Mouse (Mus musculus) embryonic facial prominence, embryonic 13.5 days (tissue): ENCODE data around the gene Actg1. TPM values are rescaled to one million over a fixed set of nuclear protein-coding genes. Genes with fewer than 3 reads are reported as not detected.

ENCODE experiments used
- ATAC-seq: fragments of 200-750 bp; cut with Nextera tagmentation; 2 replicates; pipeline ENCODE4 v1.8.0; 2017; ENCODE audit warnings: low read depth; ENCODE audit not compliant: insufficient number of reproducible peaks, insufficient read depth, low FRiP score, low TSS enrichment
- H3K27ac ChIP-seq: fragments of 300-500 bp; sonication (generic); 2 replicates; pipeline ENCODE4 v1.5.1; 2015; ENCODE audit warnings: moderate library complexity, mild to moderate bottlenecking, inconsistent platforms
- H3K27me3 ChIP-seq: fragments of 300-500 bp; sonication (generic); 2 replicates; pipeline ENCODE4 v1.6.1; 2015; ENCODE audit warnings: mild to moderate bottlenecking, inconsistent platforms
- H3K36me3 ChIP-seq: fragments of 300-500 bp; sonication (generic); 2 replicates; pipeline ENCODE4 v1.6.1; 2015; ENCODE audit warnings: mild to moderate bottlenecking, inconsistent platforms
- H3K4me1 ChIP-seq: fragments of 300-500 bp; sonication (generic); 2 replicates; pipeline ENCODE4 v1.6.1; 2015; ENCODE audit warnings: inconsistent platforms
- H3K4me2 ChIP-seq: fragments of 300-500 bp; sonication (generic); 2 replicates; pipeline ENCODE4 v1.6.1; 2015; ENCODE audit warnings: moderate library complexity, mild to moderate bottlenecking, inconsistent platforms
- H3K4me3 ChIP-seq: fragments of 300-500 bp; sonication (generic); 2 replicates; pipeline ENCODE4 v1.5.1; 2015; ENCODE audit warnings: mild to moderate bottlenecking, inconsistent platforms
- H3K9ac ChIP-seq: fragments of 300-500 bp; sonication (generic); 2 replicates; pipeline ENCODE4 v1.6.1; 2015; ENCODE audit warnings: mild to moderate bottlenecking, inconsistent platforms
- H3K9me3 ChIP-seq: fragments of 300-500 bp; sonication (generic); 2 replicates; pipeline ENCODE4 v1.6.1; 2016; ENCODE audit warnings: inconsistent platforms
- WGBS: fragments of 180-500 bp; shearing (Covaris S2); methylation state at CpG from one replicate; pipeline ENCODE4 v1.1.7; 2015; ENCODE audit warnings: mixed read lengths; 5-methylcytosine and 5-hydroxymethylcytosine counted together
- polyA plus RNA-seq: library from polyadenylated mRNA; unstranded; fragments of >200 nt; fragmentation: Nextera tagmentation; extraction: Ambion mirVana; gene quantifications from 2 replicates; pipeline ENCODE4 v1.2.1, GENCODE M21; 2015

Gene Actg1
- polyA plus RNA-seq, 1 experiment from 2014 or later, result 2,741 TPM

DNA sequence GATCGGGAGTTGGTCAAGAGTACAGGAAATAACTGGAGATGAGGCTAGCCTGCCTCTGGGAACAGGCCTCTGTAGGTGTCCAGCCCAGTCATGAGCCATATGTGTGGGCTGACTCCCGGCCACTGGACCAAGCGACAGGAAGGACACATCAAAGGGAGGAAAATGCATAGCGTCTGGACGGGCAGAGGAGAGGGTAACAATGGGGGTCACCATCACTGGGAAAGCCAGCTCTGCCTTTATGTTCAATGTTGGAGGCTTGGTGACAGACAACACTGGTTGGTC lies 41.3 kb downstream of the Actg1 start:
- H3K9me3 ChIP-seq, result no peaks in the 10 kb centered on the region
- H3K27me3 ChIP-seq, result no peaks in the 10 kb centered on the region; the same call in 1 of the 2 replicates
- 0 out of 2 replicates have a peak overlapping the region, but pooled peaks have one; percentile 52 for H3K9ac ChIP-seq
- H3K27ac ChIP-seq, result peak overlapping the region; percentile 17; the same call in 1 of the 2 replicates
- ATAC-seq, result no peak
- WGBS, result 11% methylated on average over 5 of the region's 5 CpGs
- H3K36me3 ChIP-seq, result no peaks in the 10 kb centered on the region
- H3K4me1 ChIP-seq, result peaks cover 70% of the 10 kb centered on the region
- H3K4me2 ChIP-seq, result 0 out of 2 replicates have a peak overlapping the region, but pooled peaks have one; percentile 14
- no peak overlapping the region for H3K4me3 ChIP-seq

DNA sequence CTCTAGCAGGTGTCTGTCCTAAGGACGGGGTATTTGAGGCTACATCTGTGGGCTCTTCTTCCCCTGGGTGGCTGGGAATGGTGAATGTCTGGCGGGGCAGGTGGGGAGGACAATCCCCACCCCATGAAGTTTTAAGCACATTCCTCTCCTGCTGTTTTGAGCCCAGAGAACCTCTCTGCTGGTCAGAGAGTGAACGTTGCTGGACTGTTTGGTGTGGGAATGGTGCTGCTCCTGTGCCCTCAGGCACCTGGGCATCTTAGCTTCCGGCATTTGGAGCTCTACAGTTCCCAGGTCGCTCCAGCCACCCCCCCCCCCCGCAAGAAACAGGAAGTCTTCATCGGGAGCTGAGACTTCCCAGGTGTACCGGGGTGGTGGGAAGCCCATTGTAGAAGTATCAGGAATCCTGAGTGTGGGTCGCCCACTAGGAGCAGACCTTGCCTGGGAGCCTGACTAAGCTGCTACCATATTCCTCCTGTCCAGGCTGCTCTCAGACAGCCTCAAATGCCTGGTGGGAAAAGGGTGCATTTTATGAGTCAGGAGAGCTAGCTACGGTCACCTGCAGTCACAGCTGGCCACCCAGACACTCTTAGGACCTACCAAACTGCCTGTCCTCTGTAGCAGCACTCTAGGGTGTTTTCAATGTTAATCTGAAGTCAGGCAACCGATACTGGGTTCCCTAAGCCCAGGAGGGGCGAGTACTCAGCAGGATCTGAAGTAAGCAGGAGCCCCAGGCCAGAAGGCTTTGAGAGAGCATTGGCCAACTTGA lies 41.8 kb downstream of the Actg1 start:
- no peak for ATAC-seq
- peaks cover 69% of the 10 kb centered on the region for H3K4me1 ChIP-seq
- H3K27ac ChIP-seq, result peak overlapping the region; percentile 93; the same call in 1 of the 2 replicates
- no peaks in the 10 kb centered on the region for H3K36me3 ChIP-seq
- no peaks in the 10 kb centered on the region; the same call in 1 of the 2 replicates for H3K27me3 ChIP-seq
- H3K9me3 ChIP-seq, result no peaks in the 10 kb centered on the region
- peak overlapping the region; percentile 87 for H3K4me2 ChIP-seq
- H3K9ac ChIP-seq, result peak overlapping the region; percentile 72
- no peak overlapping the region for H3K4me3 ChIP-seq
- 44% methylated on average over 12 of the region's 12 CpGs for WGBS

DNA sequence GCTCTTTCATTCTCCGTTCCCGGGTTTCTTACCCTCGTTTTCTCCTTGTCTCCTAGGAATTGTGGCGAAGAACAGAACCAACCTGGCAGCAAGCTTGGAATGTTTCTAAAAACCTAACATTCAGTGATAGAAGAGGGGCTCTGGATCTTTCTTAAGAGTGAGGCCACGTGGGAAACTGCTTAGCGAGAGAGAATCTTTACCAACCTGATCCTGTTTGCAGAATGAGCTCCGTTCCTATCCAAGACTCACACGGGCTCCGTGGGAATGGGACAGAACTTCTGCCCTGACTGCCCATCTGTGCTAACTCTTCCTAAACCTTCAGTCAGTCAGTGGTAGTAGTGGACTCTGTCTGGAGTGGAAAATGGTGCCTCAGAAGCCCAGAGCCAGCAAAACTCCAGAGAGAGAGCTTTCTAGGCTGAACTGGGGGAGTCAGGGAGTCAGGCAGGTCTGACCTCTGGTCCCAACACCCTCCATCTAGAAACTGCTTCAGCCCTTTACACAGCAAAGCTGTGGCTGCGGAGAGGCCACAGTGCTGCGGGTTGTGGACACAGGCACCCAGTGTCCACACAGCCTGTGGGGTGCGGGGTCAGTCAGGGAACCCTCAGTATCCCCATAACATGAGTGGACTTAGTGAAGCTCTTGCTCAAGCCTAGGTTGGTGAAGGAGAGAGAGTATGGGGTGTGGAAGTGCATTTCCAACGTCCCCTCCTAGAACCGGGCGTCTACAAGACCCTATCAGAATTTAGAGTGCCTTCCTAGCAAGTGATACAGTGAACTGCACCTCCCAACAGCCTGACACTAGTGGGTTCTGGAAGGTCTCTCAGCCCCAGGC lies 42.6 kb downstream of the Actg1 start:
- peaks cover 64% of the 10 kb centered on the region for H3K4me1 ChIP-seq
- H3K27ac ChIP-seq, result peak overlapping the region; percentile 93
- no peaks in the 10 kb centered on the region; the same call in 1 of the 2 replicates for H3K27me3 ChIP-seq
- H3K9ac ChIP-seq, result peak overlapping the region; percentile 72
- H3K4me3 ChIP-seq, result peak overlapping the region; percentile 53
- no peaks in the 10 kb centered on the region for H3K36me3 ChIP-seq
- WGBS, result 20% methylated on average over 15 of the region's 15 CpGs
- H3K9me3 ChIP-seq, result no peaks in the 10 kb centered on the region
- H3K4me2 ChIP-seq, result peak overlapping the region; percentile 87
- no peak for ATAC-seq

DNA sequence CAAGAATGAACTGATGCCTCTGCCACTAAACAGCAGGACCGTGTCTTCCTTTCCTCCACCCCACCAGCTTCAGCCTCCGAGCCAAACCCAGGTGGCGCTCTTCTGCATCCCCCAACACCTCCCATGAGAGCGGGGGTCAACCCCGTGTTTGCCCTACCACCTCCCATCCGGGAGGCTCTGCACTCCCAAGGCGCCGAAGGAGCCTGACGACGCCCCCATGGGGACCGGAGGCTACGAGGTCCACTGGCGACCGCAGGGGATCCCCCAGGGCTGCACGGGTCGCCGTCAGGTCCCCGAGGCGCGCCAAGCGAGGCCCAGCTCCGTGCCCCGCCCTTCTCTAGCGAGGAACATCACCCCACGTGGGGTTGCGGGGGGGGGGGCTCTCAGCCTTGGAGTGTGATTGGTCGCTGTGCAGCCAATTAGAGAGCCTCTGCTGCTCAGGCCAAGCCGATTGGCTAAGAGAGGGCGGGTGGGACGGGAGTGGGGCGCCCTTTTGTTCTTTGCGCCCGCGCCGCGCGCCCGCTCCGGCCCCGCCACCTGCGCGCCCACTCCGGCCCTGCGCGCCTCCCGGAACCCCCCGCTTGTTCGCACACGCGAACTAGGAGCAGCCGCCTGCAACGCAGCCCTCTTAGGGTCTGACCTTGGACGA lies 43.3 kb downstream of the Actg1 start:
- peak; percentile 93 for ATAC-seq
- no peaks in the 10 kb centered on the region; the same call in 1 of the 2 replicates for H3K27me3 ChIP-seq
- peak overlapping the region; percentile 87 for H3K4me2 ChIP-seq
- WGBS, result under 1% methylated on average over 49 of the region's 53 CpGs
- H3K9me3 ChIP-seq, result no peaks in the 10 kb centered on the region
- H3K27ac ChIP-seq, result peak overlapping the region; percentile 93
- peak overlapping the region; percentile 73 for H3K9ac ChIP-seq
- H3K4me3 ChIP-seq, result peak overlapping the region; percentile 53
- H3K4me1 ChIP-seq, result peaks cover 56% of the 10 kb centered on the region
- H3K36me3 ChIP-seq, result no peaks in the 10 kb centered on the region

DNA sequence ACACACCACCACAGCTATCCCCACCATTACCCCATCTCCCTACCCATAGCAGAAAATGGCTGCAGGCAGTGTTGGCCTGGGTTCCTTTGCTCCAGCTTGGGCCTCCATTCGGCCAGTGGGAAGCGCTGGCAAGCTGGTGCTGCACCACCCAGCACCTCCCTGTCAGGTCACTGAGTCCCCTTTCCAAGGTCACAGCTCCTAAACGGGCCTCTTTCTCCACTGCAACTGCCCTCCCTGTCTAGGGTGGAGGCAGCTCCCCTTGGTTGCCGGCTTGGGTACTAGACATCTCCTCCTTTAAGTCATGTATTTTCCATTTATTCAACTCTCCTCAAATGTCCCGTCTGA lies 44.0 kb downstream of the Actg1 start:
- H3K27ac ChIP-seq, result peak overlapping the region; percentile 93
- peaks cover 56% of the 10 kb centered on the region for H3K4me1 ChIP-seq
- H3K4me3 ChIP-seq, result peak overlapping the region; percentile 53
- H3K27me3 ChIP-seq, result no peaks in the 10 kb centered on the region; the same call in 1 of the 2 replicates
- no peaks in the 10 kb centered on the region for H3K36me3 ChIP-seq
- H3K4me2 ChIP-seq, result peak overlapping the region; percentile 87
- no peak for ATAC-seq
- no peaks in the 10 kb centered on the region for H3K9me3 ChIP-seq
- 31% methylated on average over 5 of the region's 5 CpGs for WGBS
- H3K9ac ChIP-seq, result no peak overlapping the region

DNA sequence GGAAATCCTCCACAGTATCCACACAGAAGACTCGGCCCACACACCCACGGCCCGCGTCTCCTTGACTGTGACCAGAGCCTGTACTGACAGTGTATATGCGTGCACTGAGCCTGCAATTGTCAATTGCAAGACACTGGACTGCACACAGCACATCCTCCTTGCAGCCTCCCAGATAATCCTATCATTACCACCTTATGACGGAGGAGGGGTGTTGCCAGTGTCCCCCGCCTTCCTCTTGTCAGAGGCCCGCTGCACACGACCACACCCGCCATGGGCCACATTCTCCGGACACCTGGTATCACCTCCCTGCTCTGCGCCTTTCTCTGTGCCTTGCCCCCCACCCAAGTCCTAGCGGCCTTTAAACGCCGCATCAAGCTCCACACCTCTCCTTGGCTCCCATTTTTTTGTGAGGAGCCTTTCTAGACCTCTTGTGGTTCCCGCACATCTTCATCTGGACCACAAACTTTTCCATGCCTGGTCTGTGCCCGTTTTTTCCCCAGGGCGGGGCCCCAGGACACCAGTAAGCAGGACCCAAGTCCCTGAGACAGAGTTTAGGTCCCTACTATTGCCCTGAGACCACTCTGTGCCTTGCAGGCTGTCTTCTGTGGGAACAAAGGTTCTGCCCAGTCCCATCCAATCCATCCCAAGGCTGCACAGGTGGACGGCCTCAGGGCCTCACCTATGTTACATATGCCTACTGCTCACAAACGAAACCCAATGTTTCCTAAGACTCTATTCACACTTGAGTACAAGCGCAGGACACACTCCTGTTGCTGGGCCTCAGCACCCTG lies 44.6 kb downstream of the Actg1 start:
- Histone ChIP-seq H3K9me3 (no peaks in the 10 kb centered on the region), H3K36me3 (no peaks in the 10 kb centered on the region), H3K27me3 (no peaks in the 10 kb centered on the region; the same call in 1 of the 2 replicates), H3K4me2 (0 out of 2 replicates have a peak overlapping the region, but pooled peaks have one; percentile 87), H3K9ac (no peak overlapping the region), H3K27ac (0 out of 2 replicates have a peak overlapping the region, but pooled peaks have one; percentile 93), H3K4me3 (no peak overlapping the region), H3K4me1 (peaks cover 53% of the 10 kb centered on the region)
- ATAC-seq, result no peak
- 84% methylated on average over 21 of the region's 21 CpGs for WGBS

DNA sequence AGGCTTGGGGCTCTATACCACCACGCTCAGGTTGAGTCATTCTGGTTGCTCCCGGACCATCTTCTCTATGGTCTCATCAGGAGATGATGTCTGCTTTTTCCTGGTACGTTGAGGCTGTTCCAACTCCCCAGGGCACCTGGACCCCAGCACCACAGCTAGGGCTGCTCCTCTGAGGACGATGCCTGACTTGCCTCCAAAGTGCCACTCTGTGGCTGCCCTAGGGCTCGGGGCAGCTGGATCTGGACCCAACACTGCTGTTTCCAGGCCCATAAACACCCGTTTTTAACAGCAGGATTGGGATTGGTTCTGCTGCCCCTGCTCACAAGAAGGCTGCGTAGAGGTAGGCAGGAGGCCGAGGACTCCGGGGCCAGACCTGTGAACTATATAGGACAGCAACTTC lies 45.2 kb downstream of the Actg1 start:
- H3K4me2 ChIP-seq, result no peak overlapping the region
- peaks cover 47% of the 10 kb centered on the region for H3K4me1 ChIP-seq
- no peak overlapping the region for H3K9ac ChIP-seq
- no peaks in the 10 kb centered on the region for H3K36me3 ChIP-seq
- H3K27ac ChIP-seq, result no peak overlapping the region
- WGBS, result 79% methylated on average over 9 of the region's 9 CpGs
- H3K4me3 ChIP-seq, result no peak overlapping the region
- H3K9me3 ChIP-seq, result no peaks in the 10 kb centered on the region
- H3K27me3 ChIP-seq, result no peaks in the 10 kb centered on the region
- ATAC-seq, result no peak

DNA sequence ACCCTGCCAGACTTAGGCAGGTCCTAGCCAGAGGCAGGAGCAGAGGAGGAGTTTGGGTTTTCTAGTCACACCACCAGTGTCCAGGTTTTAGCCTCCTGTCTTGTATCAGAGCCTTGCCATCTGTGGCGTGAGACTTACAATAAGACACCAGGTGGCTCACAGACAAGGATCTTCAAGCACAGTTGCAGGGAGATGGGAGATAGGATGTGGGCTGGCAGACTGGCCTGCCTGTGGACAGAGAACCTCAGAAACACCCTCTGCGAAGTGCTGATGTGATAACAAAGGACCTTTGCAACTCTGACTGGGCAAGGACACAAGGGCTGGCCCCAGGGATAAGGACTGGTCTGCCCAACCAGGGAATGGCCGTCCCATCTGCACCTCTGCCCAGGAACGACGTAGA lies 48.9 kb downstream of the Actg1 start:
- H3K4me3 ChIP-seq, result no peak overlapping the region
- no peak overlapping the region for H3K27ac ChIP-seq
- peaks cover 48% of the 10 kb centered on the region for H3K4me1 ChIP-seq
- no peak overlapping the region for H3K4me2 ChIP-seq
- WGBS, result 53% methylated on average over 5 of the region's 5 CpGs
- no peaks in the 10 kb centered on the region for H3K9me3 ChIP-seq
- ATAC-seq, result no peak
- no peak overlapping the region for H3K9ac ChIP-seq
- no peaks in the 10 kb centered on the region for H3K27me3 ChIP-seq
- H3K36me3 ChIP-seq, result no peaks in the 10 kb centered on the region

DNA sequence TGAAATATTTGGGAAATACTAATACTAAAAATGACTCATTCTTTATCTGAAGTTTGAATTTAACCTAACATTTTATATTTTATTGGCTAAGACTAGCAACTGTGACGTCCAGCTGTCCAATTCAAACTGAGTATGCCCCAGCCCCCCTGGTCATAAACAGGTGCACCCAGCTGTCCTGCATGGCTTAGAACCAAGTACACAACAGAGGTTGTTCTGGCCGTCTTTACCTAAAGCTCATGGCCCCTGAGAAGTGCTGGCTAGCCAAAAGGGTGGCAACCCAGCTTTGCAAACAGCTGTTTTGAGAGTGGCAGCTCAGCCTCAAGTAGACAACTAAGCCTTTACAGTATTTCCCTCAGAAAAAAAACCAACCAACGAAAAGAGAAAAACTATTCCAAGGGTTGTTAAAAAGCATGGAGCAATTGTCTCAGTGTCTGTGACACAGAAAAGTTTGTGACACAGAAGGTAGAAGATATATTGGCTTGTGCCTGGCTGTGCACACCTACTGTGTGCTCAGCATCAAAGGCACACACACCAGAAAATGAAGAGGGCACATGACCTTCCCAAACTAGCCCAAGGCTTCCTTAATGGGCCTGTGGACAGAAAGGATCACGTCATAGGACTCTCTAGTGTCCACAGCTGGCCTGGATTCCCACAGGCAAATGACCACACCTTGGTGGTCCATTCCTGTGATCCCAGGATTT lies 49.8 kb downstream of the Actg1 start:
- no peak overlapping the region for H3K4me3 ChIP-seq
- H3K9ac ChIP-seq, result no peak overlapping the region
- H3K27ac ChIP-seq, result no peak overlapping the region
- no peaks in the 10 kb centered on the region for H3K27me3 ChIP-seq
- peaks cover 48% of the 10 kb centered on the region for H3K4me1 ChIP-seq
- 81% methylated on average over 4 of the region's 4 CpGs for WGBS
- no peaks in the 10 kb centered on the region for H3K9me3 ChIP-seq
- H3K36me3 ChIP-seq, result no peaks in the 10 kb centered on the region
- H3K4me2 ChIP-seq, result no peak overlapping the region
- ATAC-seq, result no peak

DNA sequence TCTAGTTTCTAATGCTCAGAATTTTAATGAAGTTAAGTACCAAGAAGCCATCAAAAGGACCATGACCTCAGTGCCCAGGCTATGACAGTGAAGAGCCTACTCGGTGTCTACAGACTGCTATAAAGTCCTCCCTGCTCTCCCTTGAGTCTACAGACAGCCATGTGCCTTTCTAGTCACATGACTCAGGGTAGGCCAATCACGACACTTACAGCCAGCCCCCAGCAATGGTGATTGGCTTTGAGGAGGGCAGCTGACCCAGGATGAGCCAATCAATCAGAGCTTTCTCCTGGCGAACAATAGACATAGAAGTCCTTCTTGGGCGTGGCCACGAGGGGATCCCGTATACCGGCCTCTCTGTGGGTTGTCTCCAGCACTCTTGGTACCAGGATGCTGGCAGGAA lies 50.6 kb downstream of the Actg1 start:
- Histone ChIP-seq H3K27ac (no peak overlapping the region), H3K4me2 (no peak overlapping the region), H3K36me3 (no peaks in the 10 kb centered on the region), H3K27me3 (no peaks in the 10 kb centered on the region), H3K9ac (no peak overlapping the region), H3K4me1 (peaks cover 54% of the 10 kb centered on the region), H3K9me3 (no peaks in the 10 kb centered on the region), H3K4me3 (no peak overlapping the region)
- no peak for ATAC-seq
- 73% methylated on average over 7 of the region's 7 CpGs for WGBS
